Mouse (Mus musculus): ENCODE data around the gene Vdac2.

Gene Vdac2

DNA sequence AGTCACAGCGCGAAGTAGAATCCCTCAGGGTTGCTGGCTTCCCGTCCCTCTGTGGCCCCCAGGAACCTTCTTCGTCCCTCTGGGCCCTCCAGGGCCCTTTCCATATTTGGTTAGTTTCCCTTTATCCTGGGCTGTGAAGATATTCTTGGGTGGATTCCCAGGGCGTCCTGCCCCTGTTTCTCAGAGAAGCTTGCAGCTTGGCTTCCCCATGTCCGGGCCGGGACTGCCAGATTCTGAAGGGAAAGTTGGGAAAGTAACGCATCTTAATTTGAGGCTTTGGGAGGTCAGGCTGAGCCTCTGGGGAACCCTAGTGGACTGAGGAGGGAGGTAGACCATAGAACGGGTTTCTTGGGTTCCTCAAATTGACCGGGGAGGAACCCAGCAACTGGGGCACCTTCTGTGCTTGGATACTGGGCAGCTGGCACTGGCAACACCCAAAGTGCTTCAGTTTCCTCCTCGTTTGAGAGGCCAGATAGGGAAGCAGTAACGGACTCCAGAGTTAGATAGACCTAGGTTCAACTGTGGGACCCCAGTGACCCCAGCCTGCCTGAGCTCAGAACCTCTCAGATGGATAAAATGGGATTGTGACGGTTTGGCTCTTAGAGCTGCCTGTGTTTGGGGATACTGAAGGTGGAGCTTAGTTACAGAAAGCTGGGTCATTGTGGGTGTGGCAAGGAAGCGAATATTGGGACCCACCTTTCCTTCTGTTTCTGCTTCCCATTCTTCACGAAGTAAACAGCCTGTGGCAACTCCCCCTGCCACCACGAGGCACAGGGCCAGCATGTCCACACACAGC, 27.2 kb downstream of the Vdac2 start:
- DNase-seq (ENCODE audit: low read depth, low spot score), result no peak

DNA sequence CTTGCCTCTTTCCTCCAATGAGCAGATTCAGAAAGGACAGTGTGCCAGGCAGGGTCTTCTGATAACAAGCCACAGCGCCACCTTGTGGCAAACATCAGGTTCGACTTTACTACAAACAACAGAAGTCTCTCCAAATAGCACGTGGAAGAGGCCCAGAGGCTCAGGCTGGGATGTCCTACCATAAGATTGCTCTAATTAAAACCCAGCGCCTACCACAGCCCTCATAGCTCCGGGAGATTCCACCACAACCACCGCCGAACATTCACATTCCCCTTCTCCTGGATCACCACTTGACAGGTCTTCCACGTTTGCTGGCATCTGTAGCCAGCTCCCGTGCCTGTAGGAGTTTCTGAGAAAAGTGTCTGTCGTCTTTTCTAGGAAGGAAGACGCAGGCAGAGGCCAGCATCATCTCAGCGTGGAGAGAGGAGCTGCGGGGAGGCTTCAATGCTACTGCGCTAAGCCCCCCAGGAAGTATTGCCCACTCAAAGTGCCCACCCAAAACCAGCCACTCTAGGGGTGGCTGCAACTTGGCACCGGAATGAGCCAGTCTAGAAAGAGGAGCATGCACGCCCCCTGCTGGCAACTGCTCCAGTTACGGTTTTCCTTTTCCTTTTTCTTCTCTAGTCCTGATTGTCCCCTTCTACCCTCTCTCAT, 28.5 kb downstream of the Vdac2 start:
- DNase-seq (ENCODE audit: low read depth, low spot score), result no peak

DNA sequence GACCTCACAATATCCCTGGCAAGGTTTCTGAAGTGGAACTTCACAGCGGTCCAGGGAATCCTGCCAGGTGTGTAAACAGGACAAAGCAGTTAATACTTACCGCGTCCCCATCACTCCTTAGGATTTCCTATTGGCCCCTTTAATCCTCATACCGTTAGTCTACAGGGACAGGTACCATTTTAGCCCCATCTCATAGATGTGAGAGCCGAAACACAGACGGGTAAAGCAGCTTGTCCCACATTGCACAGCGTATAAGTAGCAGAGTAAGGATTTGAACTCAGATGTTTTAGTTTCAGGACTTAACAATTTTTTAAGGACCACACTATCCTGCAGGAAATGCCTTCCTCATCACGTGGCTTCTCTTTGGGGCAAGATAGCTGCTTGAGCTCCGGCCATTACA, 29.2 kb downstream of the Vdac2 start:
- DNase-seq (ENCODE audit: low read depth, low spot score), result no peak

DNA sequence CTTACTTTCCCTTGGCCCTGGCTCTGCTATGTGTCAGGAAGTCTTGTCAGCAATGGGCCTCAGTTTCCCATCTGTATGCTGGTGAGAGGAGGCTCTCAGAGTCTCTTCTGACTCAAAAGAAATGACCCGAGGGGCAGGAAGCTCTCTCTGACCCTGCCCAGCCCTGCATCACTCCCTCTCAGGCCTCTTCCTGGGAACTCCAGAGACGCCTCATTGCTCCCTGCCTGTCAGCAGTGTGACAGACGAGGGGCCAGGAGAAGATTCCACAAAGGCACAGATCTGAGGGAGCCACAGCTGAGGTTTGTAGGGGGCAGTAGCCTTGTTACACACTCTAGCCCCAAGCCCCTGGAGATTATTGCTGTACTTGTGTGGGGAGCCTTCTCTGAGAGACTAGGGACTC, 30.9 kb downstream of the Vdac2 start:
- no peak for DNase-seq (ENCODE audit: low read depth, low spot score)

DNA sequence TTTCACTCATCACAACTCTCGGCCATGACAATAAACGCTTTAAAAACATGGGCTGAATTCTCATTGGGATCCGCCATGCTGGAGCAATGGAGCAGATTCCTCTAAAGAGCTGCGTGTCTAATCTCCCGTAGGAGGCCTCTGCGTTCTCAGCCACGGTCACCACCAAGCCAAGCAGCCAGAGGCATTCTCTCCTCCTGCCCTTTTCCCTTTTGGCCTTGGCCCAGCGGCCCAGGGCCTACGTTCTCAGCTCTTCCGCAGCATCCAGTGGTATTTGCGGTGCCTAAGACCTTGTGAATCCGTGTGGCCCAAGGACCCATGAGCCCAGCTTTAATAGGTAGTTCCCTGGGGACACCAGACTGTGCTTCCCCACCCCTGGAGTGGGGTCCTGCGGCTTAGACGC, 31.8 kb downstream of the Vdac2 start:
- no peak for DNase-seq (ENCODE audit: low read depth, low spot score)

DNA sequence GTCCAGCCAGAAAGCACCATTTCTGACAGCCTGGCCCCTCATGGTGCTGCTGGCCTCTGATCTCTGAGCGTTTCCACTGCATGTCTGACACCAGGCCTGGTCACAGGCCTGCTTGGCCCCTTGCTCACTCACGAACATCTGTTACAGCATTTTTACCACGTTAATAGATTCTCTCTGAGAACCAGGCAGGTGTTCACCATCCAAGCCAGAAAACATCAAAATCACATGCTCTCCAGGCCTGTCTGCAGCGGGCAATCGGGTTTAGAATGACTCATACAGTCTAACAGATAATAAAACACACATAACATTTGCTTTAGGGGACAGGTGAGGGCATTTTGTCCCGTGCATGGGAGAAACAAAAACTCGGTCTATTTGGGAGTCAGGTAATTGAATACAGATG, 41.3 kb downstream of the Vdac2 start:
- DNase-seq (ENCODE audit: low read depth, low spot score), result no peak

DNA sequence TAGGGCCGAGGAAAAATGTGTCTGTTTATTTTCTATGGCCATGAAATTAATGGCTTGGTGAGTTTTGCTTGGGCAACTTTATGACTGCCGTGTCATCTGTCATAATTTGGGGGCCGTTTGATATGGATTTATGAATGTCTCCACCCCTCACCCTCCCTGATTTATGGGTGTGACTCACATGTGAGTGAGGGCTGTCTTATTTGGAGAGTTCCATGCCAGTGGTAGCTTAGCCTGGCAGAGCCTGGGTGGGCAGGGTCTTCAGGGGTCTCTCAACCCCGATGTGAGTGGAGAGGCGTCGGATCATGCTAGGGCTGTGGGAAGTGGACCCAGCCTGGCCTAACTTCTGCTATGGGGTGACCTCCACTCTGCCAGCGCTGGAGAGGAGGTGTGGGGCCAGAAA, 41.8 kb downstream of the Vdac2 start:
- no peak for DNase-seq (ENCODE audit: low read depth, low spot score)

DNA sequence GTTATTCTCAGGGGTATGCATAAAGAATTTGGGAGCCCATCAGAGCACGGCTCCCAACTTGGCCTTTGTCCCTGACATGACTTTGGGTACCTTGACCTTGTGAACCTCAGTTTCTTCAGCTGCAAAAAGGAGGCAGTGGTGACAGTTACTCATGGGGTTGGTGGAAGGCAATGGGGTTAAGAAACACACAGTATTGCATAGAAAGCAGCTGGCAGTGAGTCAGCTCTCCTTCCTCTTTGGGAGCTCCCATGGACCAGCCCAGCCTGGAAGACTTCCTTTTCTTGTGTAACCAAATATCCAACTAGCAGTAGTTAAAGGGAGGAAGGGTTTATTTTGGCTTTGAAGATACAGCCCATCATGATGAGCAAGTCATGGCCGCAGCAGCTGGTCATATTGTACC, 65.4 kb downstream of the Vdac2 start:
- DNase-seq (ENCODE audit: low read depth, low spot score), result no peak

DNA sequence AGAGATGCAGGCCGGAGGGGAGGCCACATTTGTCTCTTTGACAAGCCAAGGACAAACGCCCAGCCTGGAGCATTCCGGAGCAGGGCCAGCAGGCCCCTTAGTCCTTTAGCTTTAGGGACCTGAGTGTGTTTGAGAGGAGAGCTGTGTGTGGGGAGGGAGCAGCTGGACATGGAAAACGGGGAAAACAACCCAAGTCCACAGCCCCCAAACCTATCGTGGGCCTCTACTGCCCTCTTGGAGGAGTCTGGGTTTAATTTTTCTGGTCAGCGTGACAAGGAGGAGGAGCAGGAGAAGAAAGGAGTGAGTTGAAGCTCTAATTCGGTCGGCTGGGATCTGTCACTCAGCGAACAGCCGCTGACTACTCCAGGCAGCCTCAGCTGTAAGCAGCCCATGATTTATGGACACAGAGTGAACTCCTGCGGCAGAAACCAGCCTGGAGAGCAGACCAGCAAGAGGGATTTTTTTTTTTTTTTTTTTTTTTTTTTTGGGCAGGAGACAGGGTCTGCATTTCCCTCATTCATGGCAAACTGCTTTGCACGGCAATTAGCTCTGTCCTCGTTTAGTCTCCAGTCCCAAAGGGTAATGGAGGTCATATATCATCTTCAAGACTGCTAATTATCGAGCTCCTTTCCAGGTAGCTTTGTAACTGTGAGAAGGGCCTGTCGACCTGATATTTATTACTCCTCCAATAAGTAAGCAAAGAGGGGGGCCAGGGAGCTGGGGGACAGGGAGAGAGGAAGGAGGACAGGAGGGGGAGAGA, 66.7 kb downstream of the Vdac2 start:
- DNase-seq (ENCODE audit: low read depth, low spot score), result no peak

DNA sequence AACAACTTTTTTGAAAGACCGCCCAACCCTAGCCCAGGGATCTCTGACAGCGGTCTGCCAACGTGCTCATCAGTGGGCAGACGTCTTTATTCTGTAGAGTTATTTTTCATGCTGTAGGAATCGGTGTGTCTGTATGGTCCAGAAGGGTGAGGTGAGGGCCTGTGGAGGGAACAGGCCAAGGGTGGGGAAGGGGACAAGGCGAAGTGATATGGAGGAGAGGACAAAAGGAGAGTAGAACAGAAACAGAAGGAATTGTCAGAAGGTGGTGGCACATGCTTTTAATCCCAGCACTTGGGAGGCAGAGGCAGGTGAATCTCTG, 67.3 kb downstream of the Vdac2 start:
- no peak for DNase-seq (ENCODE audit: low read depth, low spot score)

Data from skeletal muscle tissue, adult 2 months (tissue).